Mouse (Mus musculus) heart, adult 2 months (tissue): ENCODE measurements at regions not wholly inside any gene's neighbourhood (a gene's known extent, or its start where the extent isn't known, plus 50 kb on each side); places are given as distances from the start of the nearest gene placed in this dataset.

Experiments
- DNase-seq, 2 experiments: peaks; one replicate each; pipeline ENCODE4 v3.0.0; 2021
- H3K27ac ChIP-seq: fragments of 200-600 bp; 2 replicates; pipeline ENCODE4 v1.8.1; 2022
- H3K27me3 ChIP-seq: fragments of 200-500 bp; 2 replicates; pipeline ENCODE4 v1.6.1; 2012; ENCODE audit warnings: mild to moderate bottlenecking, low read length, inconsistent platforms, mixed read lengths; ENCODE audit not compliant: control insufficient read depth, insufficient read depth
- H3K36me3 ChIP-seq: fragments of 200-500 bp; 2 replicates; pipeline ENCODE4 v1.6.1; 2012; ENCODE audit warnings: low read length, inconsistent platforms; ENCODE audit not compliant: control insufficient read depth, insufficient read depth
- H3K4me1 ChIP-seq: fragments of 200-500 bp; 2 replicates; pipeline ENCODE4 v1.6.1; 2011; ENCODE audit warnings: low read length; ENCODE audit not compliant: control insufficient read depth, insufficient read depth
- H3K4me3 ChIP-seq: fragments of 200-600 bp; 2 replicates; pipeline ENCODE4 v1.8.1; 2022
- H3K79me2 ChIP-seq: fragments of 200-500 bp; replicated peaks from 2 replicates; pipeline ENCODE4 v1.6.1; 2012; ENCODE audit warnings: mild to moderate bottlenecking, inconsistent platforms, low read length, moderate library complexity, mixed read lengths; ENCODE audit not compliant: control insufficient read depth, insufficient read depth
- H3K9ac ChIP-seq: fragments of 200-500 bp; 2 replicates; pipeline ENCODE4 v1.6.1; 2012; ENCODE audit warnings: low read depth, mild to moderate bottlenecking, control low read depth, inconsistent platforms, low read length, mixed read lengths
- CTCF ChIP-seq: fragments of 200-600 bp; IDR thresholded peaks from 2 replicates; pipeline ENCODE4 v1.8.1; 2022; ENCODE audit warnings: antibody characterized with exemption, mild to moderate bottlenecking, moderate library complexity
- EP300 ChIP-seq: fragments of 200-500 bp; IDR thresholded peaks from 2 replicates; pipeline ENCODE4 v1.6.1; 2011; ENCODE audit warnings: low read depth, low read length, control low read depth; ENCODE audit not compliant: insufficient read depth
- POLR2A ChIP-seq: fragments of 200-500 bp; IDR thresholded peaks from 2 replicates; pipeline ENCODE4 v1.6.1; 2011; ENCODE audit warnings: mild to moderate bottlenecking, low read depth, low read length, control low read depth; ENCODE audit not compliant: insufficient read depth
- WGBS: fragments of 180-500 bp; shearing (Covaris S2); methylation state at CpG from one replicate; pipeline ENCODE4 v1.1.7; 2018; 5-methylcytosine and 5-hydroxymethylcytosine counted together
- intact Hi-C: fragments of 180-260 bp; cut with DNase I; formaldehyde crosslinking; loops from one replicate; pipeline ENCODE4 v1.15.1; 2025

- Histone ChIP-seq H3K27ac (peak overlapping the region; percentile 88), H3K4me1 (peaks cover 26% of the 10 kb centered on the region), H3K4me3 (no peak overlapping the region), H3K36me3 (no peaks in the 10 kb centered on the region), H3K27me3 (no peaks in the 10 kb centered on the region), H3K79me2 (no peaks in the 10 kb centered on the region), H3K9ac (peak overlapping the region; percentile 55)
- TF ChIP-seq EP300: peak; percentile 42; the same call in 1 of the 2 replicates
- no peak for TF ChIP-seq POLR2A
- no peak for TF ChIP-seq CTCF
- 68% methylated on average over 9 of the region's 9 CpGs for WGBS
- DNase-seq: peak; percentile 59 to 70
- intact Hi-C loops: loop anchor here (10.0 kb wide), 1 partner anchor 88 kb away; no protein-coding TSS in a partner anchor
Measured at GRCm38 (mm10) chr2:167852582-167852981, 79.3 kb upstream of the Ptpn1 start.

- intact Hi-C loops: loop anchor here (10.0 kb wide), 1 partner anchor 87 kb away; no protein-coding TSS in a partner anchor
- DNase-seq: peak; percentile 72 to 85
- Histone ChIP-seq H3K27me3 (no peaks in the 10 kb centered on the region), H3K79me2 (no peaks in the 10 kb centered on the region), H3K4me1 (peaks cover 29% of the 10 kb centered on the region), H3K9ac (no peak overlapping the region), H3K36me3 (no peaks in the 10 kb centered on the region), H3K27ac (peak overlapping the region; percentile 88), H3K4me3 (no peak overlapping the region)
- TF ChIP-seq CTCF: no peak
- TF ChIP-seq POLR2A: no peak
- TF ChIP-seq EP300: peak; percentile 93
- 18% methylated on average over 11 of the region's 11 CpGs for WGBS
Measured at GRCm38 (mm10) chr2:167851216-167851896, 80.5 kb upstream of the Ptpn1 start.

- intact Hi-C loops: loop anchor here (5.0 to 10.0 kb wide), 2 partner anchors 85 to 158 kb away; no protein-coding TSS in a partner anchor
- WGBS: 74% methylated on average over 10 of the region's 10 CpGs
- Histone ChIP-seq H3K4me3 (no peak overlapping the region), H3K36me3 (no peaks in the 10 kb centered on the region), H3K27ac (no peak overlapping the region; the same call in 1 of the 2 replicates), H3K79me2 (no peaks in the 10 kb centered on the region), H3K9ac (no peak overlapping the region), H3K4me1 (peaks cover 30% of the 10 kb centered on the region), H3K27me3 (no peaks in the 10 kb centered on the region)
- TF ChIP-seq CTCF (no peak), EP300 (no peak), POLR2A (no peak)
- DNase-seq: no peak
Measured at GRCm38 (mm10) chr2:167849999-167850552, 81.8 kb upstream of the Ptpn1 start.

- TF ChIP-seq CTCF: peak; percentile 47
- 0 out of 2 replicates have a peak, but pooled peaks have one; percentile 38 for TF ChIP-seq EP300
- TF ChIP-seq POLR2A: peak; percentile 31; the same call in 1 of the 2 replicates
- no peak overlapping the region for H3K4me3 ChIP-seq
- peak in 1 of 2 experiments; percentile 61 for DNase-seq
Measured at GRCm38 (mm10) chr2:167848468-167849440, 83.1 kb upstream of the Ptpn1 start.

GRCm38 (mm10) chr2:167847281-167848077 lies 84.4 kb upstream of the Ptpn1 start:
- Histone ChIP-seq H3K4me3 (no peak overlapping the region), H3K9ac (no peak overlapping the region), H3K36me3 (no peaks in the 10 kb centered on the region), H3K4me1 (peaks cover 28% of the 10 kb centered on the region), H3K79me2 (no peaks in the 10 kb centered on the region), H3K27me3 (no peaks in the 10 kb centered on the region), H3K27ac (peak overlapping the region; percentile 90)
- peak in 1 of 2 experiments; percentile 66 for DNase-seq
- TF ChIP-seq CTCF (no peak), EP300 (peak; percentile 68; the same call in 1 of the 2 replicates), POLR2A (no peak)
- WGBS: 59% methylated on average over 12 of the region's 12 CpGs
- intact Hi-C loops: loop anchor here (5.0 kb wide), 1 partner anchor 155 kb away; no protein-coding TSS in a partner anchor

More at GRCm38 (mm10) chr2:167848468-167849440, 83.1 kb upstream of the Ptpn1 start:
- 70% methylated on average over 7 of the region's 7 CpGs for WGBS
- intact Hi-C loops: loop anchor here (5.0 kb wide), 1 partner anchor 156 kb away; no protein-coding TSS in a partner anchor
- Histone ChIP-seq H3K27me3 (no peaks in the 10 kb centered on the region), H3K79me2 (no peaks in the 10 kb centered on the region), H3K27ac (peak overlapping the region; percentile 90), H3K9ac (peak overlapping the region; percentile 10), H3K4me1 (peaks cover 30% of the 10 kb centered on the region), H3K36me3 (no peaks in the 10 kb centered on the region)
